Mouse (Mus musculus): ENCODE measurements around the gene Nr2c2. TPM values are rescaled to one million over a fixed set of nuclear protein-coding genes. Genes with fewer than 3 reads are reported as not detected.

Gene Nr2c2
- polyA plus RNA-seq, 1 experiment from 2014 or later, result 20.4 TPM

GRCm38 (mm10) chr6:92219445-92219844 is 128.3 kb downstream of the Nr2c2 start:
- H3K27ac ChIP-seq (ENCODE audit: low read depth, low read length), result no peak overlapping the region
- ATAC-seq (ENCODE audit: low FRiP score) (0 out of 2 replicates have a peak, but pooled peaks have one; percentile 10), DNase-seq (ENCODE audit: low spot score, missing footprints) (peak; percentile 89)
- H3K4me2 ChIP-seq, result no peak overlapping the region
- H3K27me3 ChIP-seq (ENCODE audit: control insufficient read depth, insufficient read depth, low read length), result no peaks in the 10 kb centered on the region
- no peaks in the 10 kb centered on the region for H3K36me3 ChIP-seq (ENCODE audit: control insufficient read depth, insufficient read depth, low read length)
- peaks cover 3% of the 10 kb centered on the region; the same call in 1 of the 2 replicates for H3K4me1 ChIP-seq (ENCODE audit: control insufficient read depth, insufficient read depth, low read length)
- no peak overlapping the region for H3K4me3 ChIP-seq (ENCODE audit: low read depth, low read length)
- H3K9me3 ChIP-seq (ENCODE audit: control insufficient read depth, low read length), result no peaks in the 10 kb centered on the region
- H3K9ac ChIP-seq (ENCODE audit: low read length), result no peak overlapping the region
- 33% methylated on average over 3 of the region's 3 CpGs for WGBS

DNA sequence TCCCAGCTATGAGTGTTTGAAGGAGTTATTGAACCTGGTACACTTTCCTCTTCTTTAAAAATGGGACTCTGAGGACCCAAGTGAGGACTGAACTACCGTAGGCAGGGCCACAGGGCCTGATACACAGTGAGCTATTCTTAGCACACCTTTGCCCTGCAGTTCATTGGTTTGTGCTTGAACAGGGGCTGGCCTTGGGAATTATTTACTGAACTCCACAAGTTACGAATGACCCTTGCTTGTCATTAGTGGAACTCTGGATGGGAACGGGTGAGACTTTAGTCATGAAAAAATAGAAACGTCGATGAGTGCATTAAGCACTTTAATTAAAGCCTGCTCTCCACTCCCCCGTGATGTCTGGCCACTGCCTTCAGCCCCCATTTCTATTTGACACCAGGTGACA is 130.4 kb downstream of the Nr2c2 start:
- Histone ChIP-seq H3K36me3 (ENCODE audit: control insufficient read depth, insufficient read depth, low read length) (no peaks in the 10 kb centered on the region), H3K4me2 (no peak overlapping the region), H3K9ac (ENCODE audit: low read length) (no peak overlapping the region), H3K27me3 (ENCODE audit: control insufficient read depth, insufficient read depth, low read length) (no peaks in the 10 kb centered on the region), H3K4me1 (ENCODE audit: control insufficient read depth, insufficient read depth, low read length) (no peaks in the 10 kb centered on the region), H3K27ac (ENCODE audit: low read depth, low read length) (no peak overlapping the region), H3K9me3 (ENCODE audit: control insufficient read depth, low read length) (no peaks in the 10 kb centered on the region), H3K4me3 (ENCODE audit: low read depth, low read length) (no peak overlapping the region)
- 90% methylated on average over 6 of the region's 6 CpGs for WGBS
- DNase-seq (ENCODE audit: low spot score, missing footprints), result no peak
- ATAC-seq (ENCODE audit: low FRiP score), result no peak

- WGBS, result 86% methylated on average over 3 of the region's 3 CpGs
- Histone ChIP-seq H3K27me3 (ENCODE audit: control insufficient read depth, insufficient read depth, low read length) (no peaks in the 10 kb centered on the region), H3K27ac (ENCODE audit: low read depth, low read length) (no peak overlapping the region), H3K4me3 (ENCODE audit: low read depth, low read length) (no peak overlapping the region), H3K36me3 (ENCODE audit: control insufficient read depth, insufficient read depth, low read length) (no peaks in the 10 kb centered on the region), H3K9ac (ENCODE audit: low read length) (no peak overlapping the region), H3K4me1 (ENCODE audit: control insufficient read depth, insufficient read depth, low read length) (no peaks in the 10 kb centered on the region), H3K9me3 (ENCODE audit: control insufficient read depth, low read length) (no peaks in the 10 kb centered on the region), H3K4me2 (no peak overlapping the region)
- ATAC-seq (ENCODE audit: low FRiP score) (no peak), DNase-seq (ENCODE audit: low spot score, missing footprints) (no peak)
Measured at GRCm38 (mm10) chr6:92222021-92222420, 130.8 kb downstream of the Nr2c2 start.

Other genes with a start within 250 kb of the Nr2c2 start
- gene Ccdc174, start 213.3 kb upstream of the Nr2c2 start, polyA plus RNA-seq (2014; fragmentation: Nextera tagmentation; extraction: Ambion mirVana), result 50.2 and 52.8 TPM in 2 replicates
- gene 4930590J08Rik, start 188.6 kb upstream of the Nr2c2 start, polyA plus RNA-seq (2014; fragmentation: Nextera tagmentation; extraction: Ambion mirVana), result 0.45 and 0.62 TPM in 2 replicates
- gene Fgd5, start 112.5 kb upstream of the Nr2c2 start, polyA plus RNA-seq (2014; fragmentation: Nextera tagmentation; extraction: Ambion mirVana), result 3.5 and 4.0 TPM in 2 replicates
- gene Mrps25, start 92.6 kb downstream of the Nr2c2 start, polyA plus RNA-seq (2014; fragmentation: Nextera tagmentation; extraction: Ambion mirVana), result 79.2 and 86.8 TPM in 2 replicates
- gene Rbsn, start 123.5 kb downstream of the Nr2c2 start, polyA plus RNA-seq (2014; fragmentation: Nextera tagmentation; extraction: Ambion mirVana), result 15.8 and 17.3 TPM in 2 replicates
- gene Trh, start 153.3 kb downstream of the Nr2c2 start, polyA plus RNA-seq (2014; fragmentation: Nextera tagmentation; extraction: Ambion mirVana), result 6.6 and 11.1 TPM in 2 replicates

All from midbrain, embryonic 11.5 days (tissue).